ENCODE assay signal across 20 mouse cellular contexts in the genomic region with DNA sequence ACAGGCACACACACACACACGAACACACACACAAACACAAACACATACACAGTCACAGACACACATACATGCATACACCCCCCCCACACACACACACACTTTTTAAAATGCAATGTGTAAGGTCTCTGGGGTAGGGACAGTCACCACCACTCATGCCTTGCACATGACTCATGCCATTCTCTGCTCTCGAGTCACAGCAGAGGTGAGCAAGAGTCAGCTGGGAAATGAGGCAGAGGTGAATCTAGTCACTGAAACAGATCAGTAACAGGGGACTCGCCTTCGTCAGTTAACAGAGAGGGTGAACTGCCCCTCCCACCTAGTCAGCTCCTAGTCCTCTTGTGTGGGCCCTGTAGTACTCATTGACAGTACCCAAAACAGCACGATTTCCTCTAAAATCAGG. TPM values are rescaled to one million over a fixed set of nuclear protein-coding genes. Genes with fewer than 3 reads are reported as not detected.
DNase-seq lines count a peak whose midpoint lies in the region; ATAC-seq lines count a peak whose summit lies in the region.
"Had no signal": no experiment of that assay in that cellular context is flagged by ENCODE, and none has a peak within 500 bp of the region (broad histone marks: within the 10 kb centered on the region; RNA-seq: fewer than 3 reads in every experiment).

No protein-coding gene starts in this region.

- peaks cover 16% of the 10 kb centered on the region for H3K4me1 ChIP-seq in kidney, embryonic 16.5 days (ENCODE audit: insufficient read depth, low read length)

- H3K27ac ChIP-seq in kidney, embryonic 16.5 days (ENCODE audit: low read length) = no peak overlapping the region
- H3K27ac ChIP-seq: hindbrain, embryonic 15.5 days; layer of hippocampus, adult 2 months had no signal

- H3K9ac ChIP-seq in kidney, embryonic 16.5 days (replicated peaks; ENCODE audit: low read length) = no peak overlapping the region
- H3K9ac ChIP-seq: hindbrain, embryonic 15.5 days had no signal

- ATAC-seq in kidney, embryonic 16.5 days (ENCODE audit: low FRiP score, low TSS enrichment) = 0 out of 2 replicates have a peak, but pooled peaks have one; percentile 29
- ATAC-seq: activated CD4-positive, CD25-positive, alpha-beta regulatory T cell, adult 4 months had no signal

- H3K9me3 ChIP-seq in kidney, embryonic 16.5 days (ENCODE audit: low read length) = no peaks in the 10 kb centered on the region
- H3K9me3 ChIP-seq: hindbrain, embryonic 15.5 days had no signal

- H3K4me3 ChIP-seq in kidney, embryonic 16.5 days (ENCODE audit: low read length) = no peak overlapping the region
- H3K4me3 ChIP-seq: hindbrain, embryonic 15.5 days; layer of hippocampus, adult 2 months had no signal

- WGBS in kidney, embryonic 16.5 days = 57% methylated on average over 5 of the region's 5 CpGs

- no peaks in the 10 kb centered on the region for H3K36me3 ChIP-seq in kidney, embryonic 16.5 days (ENCODE audit: insufficient read depth, low read length)
- H3K36me3 ChIP-seq: hindbrain, embryonic 15.5 days had no signal

- H3K4me2 ChIP-seq in kidney, embryonic 16.5 days (replicated peaks; ENCODE audit: low read depth, low read length) = no peak overlapping the region
- H3K4me2 ChIP-seq: hindbrain, embryonic 15.5 days had no signal

- H3K27me3 ChIP-seq in kidney, embryonic 16.5 days (ENCODE audit: insufficient read depth, low read length) = peaks cover 5% of the 10 kb centered on the region
- H3K27me3 ChIP-seq: hindbrain, embryonic 15.5 days had no signal

- peak; percentile 74 for DNase-seq in heart, adult 11 months
- no peak for DNase-seq in heart, adult 18-20 months
- no peak for DNase-seq in kidney, postnatal 10 days
- DNase-seq in 3134 (ENCODE audit: extremely low read depth, insufficient read length, low spot score) (peak; percentile 70), NIH3T3 (ENCODE audit: low read depth) (peak; percentile 47)
- no peak for DNase-seq in gastrocnemius, adult 18-20 months (ENCODE audit: low spot score)
- DNase-seq in cerebellum, postnatal 36 days = no peak
- DNase-seq: B cell, adult 2 months; cerebellum, adult 2 months; heart, postnatal 36 days; kidney, adult 11 months; kidney, postnatal 14 days; layer of hippocampus, postnatal 36 days; thymus, postnatal 36 days had no signal

RNA-seq across cellular contexts. Expression of gene Slco2a1, which starts 5.3 kb away (rescaled TPM):
- 1 to 10 TPM; 1.8 to 3.8 TPM for total RNA-seq in heart, adult 18-20 months (2021)
- polyA plus RNA-seq in kidney, embryonic 16.5 days (2015; fragmentation: Nextera tagmentation; extraction: Ambion mirVana) = 7.7 and 8.2 TPM in 2 replicates
- under 1 TPM; 0.71 to 0.93 TPM for total RNA-seq in gastrocnemius, adult 18-20 months (2021)
- total RNA-seq: granulocyte monocyte progenitor cell, adult 5-6 weeks; megakaryocyte-erythroid progenitor cell, adult 5-6 weeks had no signal

Comparison
In these comparisons a context has a peak if more than half of its experiments do, and no peak if none do; other contexts are left out.
1. DNase-seq: peak in heart, adult 11 months (single experiment), 3134 (single experiment) and NIH3T3 (single experiment); none in heart, adult 18-20 months (0 of 2), kidney, postnatal 10 days (single experiment), gastrocnemius, adult 18-20 months (single experiment) and cerebellum, postnatal 36 days (0 of 2).